Mouse (Mus musculus): ENCODE data around the gene Tent5c. TPM values are rescaled to one million over a fixed set of nuclear protein-coding genes. Genes with fewer than 3 reads are reported as not detected.
"Not testable (repeated sequence)": the region's sequence is repeated elsewhere in the genome, so short reads cannot be mapped to it uniquely, and the experiment has no call there.

Gene Tent5c
- total RNA-seq, 1 experiment from 2014 or later = 39.4 TPM

GRCm38 (mm10) chr3:100438461-100439002 is 50.6 kb downstream of the Tent5c start:
- DNase-seq = peak; percentile 14

DNA sequence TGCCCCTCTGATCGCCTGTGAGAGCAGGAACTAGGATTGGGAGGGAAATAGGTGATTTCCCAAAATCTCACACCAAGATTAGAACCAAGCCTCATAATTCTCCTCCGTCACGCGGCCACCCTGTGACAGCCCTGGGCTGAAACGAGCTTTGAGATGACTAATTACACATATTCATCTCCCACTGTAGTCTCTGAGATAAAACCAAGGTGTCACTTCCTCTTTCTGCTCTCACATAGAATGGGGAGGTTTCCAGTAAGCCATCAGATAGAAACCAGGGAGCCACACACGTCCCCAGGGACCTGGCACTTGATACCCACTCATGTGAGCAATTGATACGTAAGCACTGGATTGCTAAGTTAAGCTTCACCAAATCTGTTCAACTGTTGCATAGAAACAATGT is 52.4 kb downstream of the Tent5c start:
- DNase-seq = no peak

- no peak for DNase-seq
Measured at GRCm38 (mm10) chr3:100431705-100432104, 57.4 kb downstream of the Tent5c start.

DNA sequence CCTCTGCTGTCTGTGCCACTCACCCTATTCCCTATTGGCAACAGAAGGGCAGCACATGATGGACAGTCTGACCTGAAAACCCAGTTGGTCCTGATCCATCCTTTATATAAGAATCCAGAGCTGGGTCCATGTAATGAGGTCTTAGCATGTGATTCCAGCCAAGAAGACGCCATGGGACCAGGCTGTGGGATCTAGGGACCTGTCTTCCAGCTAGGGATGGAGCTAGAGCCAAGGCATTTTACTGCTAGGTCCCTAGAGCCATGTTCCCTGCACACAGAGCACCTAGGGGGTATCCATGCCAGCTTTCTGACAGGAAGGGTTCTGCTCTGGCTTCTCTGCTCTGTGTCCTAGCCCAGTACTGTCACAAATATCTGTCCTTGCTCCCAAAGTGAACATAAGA is 58.4 kb downstream of the Tent5c start:
- peak; percentile 63 for DNase-seq

- DNase-seq = peak; percentile 29
Measured at GRCm38 (mm10) chr3:100430101-100430500, 59.0 kb downstream of the Tent5c start.

- DNase-seq = no peak
Measured at GRCm38 (mm10) chr3:100429667-100430066, 59.5 kb downstream of the Tent5c start.

- no peak for DNase-seq
Measured at GRCm38 (mm10) chr3:100427548-100427947, 61.6 kb downstream of the Tent5c start.

DNA sequence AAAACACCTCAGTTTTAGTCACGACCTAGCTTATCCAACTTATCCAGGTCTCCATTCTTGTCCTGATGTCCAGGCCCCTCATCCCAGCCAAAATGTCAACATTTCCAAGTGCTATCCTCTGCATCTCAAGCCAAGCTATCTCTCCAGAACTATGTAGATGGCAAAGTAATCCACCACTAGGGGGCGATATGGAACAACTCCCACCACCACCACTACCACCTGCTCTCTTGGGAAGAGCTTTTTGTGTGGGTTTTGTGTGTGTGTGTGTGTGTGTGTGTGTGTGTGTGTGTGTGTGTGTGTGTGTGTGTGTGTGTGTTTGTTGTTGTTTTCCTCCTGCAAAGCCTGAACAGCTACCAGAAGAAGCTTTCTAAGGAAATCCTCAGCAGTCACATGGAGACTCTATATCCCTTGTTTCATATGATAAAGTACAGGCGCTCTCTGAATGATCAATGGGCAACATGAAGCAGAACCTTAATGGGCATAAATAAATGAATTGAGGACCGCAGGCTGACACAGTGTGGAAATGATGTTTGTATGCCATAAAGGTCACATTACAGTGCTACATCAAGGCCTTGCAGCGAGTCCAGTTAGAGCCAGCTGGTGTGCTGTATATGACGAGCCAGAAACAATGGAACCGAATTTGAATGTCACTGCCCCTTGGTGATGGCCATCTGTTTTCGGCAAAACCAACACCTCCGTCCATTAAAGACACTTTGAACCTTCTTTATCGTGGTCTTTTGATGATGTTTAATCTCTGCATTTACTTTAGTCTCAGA is 66.5 kb downstream of the Tent5c start:
- peak; percentile 75 for DNase-seq

DNA sequence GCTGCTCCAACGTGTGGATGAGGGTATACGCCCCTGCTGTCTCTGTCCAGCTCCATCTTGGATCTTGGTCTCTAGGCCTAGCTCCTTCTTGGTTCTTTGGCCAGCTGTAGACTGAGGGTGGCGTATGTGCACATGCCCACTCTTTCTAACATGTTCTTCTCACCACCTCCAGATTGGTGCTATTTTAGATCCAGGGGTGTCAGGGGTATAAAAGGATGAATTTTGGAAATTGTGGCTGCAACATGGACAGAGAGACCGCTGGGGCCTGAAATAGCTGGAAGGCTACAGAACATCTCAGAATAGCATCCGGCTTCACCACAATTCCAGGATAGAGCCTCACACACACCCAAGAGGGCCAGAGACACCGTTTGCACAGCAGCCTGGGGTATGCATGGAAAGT is 67.8 kb downstream of the Tent5c start:
- DNase-seq = no peak

DNA sequence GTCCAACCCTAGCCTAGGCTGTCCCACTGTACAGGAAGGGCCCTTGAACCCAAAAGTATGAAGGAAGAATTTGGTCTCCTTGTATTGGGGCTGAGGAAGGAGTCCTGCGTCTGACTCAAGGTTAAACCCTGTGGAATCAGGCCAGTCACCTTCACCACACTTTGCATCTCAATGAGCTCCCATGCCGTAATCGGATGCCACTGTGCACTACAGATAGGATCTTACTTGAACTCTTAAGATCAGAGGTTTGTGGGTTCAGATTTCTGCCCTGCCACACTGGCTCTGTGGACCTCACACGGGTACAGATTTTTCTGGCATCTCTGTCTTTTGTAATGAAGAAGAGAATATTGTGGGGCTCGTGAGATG is 68.5 kb downstream of the Tent5c start:
- no peak for DNase-seq

DNA sequence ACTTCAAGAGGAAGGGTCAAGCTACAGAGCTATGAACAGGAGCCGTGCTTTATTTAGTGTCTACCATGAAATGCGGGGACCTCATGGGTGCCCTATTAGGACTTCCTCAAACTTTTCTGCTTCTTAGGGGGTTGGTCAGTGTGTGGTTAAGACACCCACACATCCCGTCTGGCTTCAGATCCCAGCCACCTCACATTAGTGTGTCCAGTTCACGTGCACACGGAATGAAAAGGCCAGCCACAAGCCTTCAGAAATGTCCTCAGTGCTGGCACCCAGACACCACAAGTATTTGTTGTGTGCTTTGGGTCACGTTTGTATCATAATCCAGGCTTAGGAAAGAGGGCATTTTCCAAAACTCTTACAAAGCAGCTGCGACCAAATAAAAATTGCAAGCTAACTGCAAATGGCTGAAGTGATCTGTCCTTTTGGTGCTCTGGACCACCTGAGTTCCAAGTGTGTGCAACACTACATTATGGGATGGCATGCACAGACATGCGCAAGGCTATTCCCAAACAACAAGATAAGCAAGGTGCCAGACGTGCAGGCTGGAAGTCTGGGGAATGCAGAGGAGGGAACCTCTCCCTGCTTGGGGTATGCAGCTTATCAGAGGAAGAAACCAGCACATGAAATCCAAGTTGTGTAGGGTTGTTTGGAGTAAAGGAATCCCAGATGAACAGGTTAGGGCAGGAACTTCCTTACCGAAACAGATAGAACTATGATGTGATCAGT is 69.0 kb downstream of the Tent5c start:
- DNase-seq = no peak

DNA sequence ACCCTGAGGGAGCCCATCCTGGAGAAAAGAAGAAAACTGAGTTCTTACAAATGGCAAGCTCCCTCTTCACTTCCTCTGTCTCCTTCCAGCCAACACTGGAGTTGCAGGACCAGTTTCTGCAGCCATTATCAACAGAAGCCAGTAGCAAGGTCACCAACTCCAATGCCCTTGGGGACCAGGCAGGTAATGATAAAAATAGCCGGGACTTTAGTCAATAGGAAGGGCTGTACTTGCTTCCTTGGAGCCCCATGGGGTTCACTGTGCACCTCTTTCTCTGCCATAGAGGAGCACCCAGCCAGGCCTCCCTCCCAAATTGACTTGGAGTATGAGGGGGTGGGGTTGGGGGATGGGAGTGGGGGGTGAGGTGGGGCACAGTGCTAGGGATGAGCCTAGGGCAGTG is 70.7 kb downstream of the Tent5c start:
- no peak for DNase-seq

- DNase-seq = no peak
Measured at GRCm38 (mm10) chr3:100417772-100418311, 71.3 kb downstream of the Tent5c start.

DNA sequence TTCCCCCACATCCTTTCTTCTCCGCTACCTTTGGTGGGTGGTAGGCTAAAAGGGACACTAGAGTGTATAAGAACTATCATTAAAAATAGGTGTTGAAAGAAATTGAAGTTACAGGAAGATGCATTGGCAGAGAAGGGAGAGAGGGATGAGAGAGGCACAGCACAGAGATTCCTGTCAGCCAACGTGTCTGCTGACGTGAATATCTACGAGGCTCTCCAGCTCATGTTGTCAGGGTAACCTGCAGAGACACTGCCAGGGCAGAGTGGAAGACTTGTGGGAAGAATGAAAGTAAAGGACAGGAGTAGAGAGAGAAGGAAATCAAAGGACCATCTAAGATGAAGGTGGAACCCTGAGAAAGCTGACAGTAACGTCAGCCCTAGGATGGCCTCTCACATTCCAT is 73.5 kb downstream of the Tent5c start:
- DNase-seq = no peak

GRCm38 (mm10) chr3:100413586-100413985 is 75.5 kb downstream of the Tent5c start:
- not testable (repeated sequence) for DNase-seq

DNA sequence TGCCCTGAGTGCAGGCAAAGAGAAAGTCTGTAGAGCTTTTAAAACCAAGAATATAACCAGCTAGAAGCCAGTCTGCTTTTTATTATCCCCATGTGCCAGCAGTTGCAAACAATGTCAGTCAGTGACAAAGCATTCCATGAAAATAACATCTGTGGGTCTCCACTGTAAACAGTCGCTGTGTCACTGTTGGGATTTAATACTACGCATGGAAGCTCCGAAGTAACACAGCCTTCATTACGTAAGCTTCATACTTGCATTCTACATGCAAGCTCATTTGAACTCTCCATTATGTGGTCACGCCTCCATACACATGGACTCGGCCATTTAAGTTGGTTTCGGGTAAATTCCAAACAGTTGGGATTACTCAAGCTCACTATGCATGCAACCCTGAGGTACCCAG is 77.2 kb downstream of the Tent5c start:
- no peak for DNase-seq

DNA sequence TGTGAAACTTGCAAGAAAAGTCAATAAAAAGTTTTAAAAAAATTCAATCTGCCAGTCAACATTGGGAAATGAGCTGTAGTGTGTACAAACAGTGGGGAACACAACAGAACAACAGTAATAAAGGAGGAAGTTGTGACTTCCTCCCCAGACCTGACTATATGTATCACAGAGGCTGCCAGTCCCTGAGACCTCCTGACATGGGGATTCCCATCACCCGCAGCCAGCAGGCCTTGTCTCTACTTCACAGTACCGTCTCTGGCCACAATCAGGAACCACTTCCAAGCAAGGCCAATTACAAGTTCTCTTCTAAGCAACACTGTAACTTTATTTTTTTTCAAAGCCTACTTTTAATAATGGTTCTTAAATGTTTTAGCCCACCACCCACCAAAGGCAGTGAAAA is 79.8 kb downstream of the Tent5c start:
- DNase-seq = no peak

- DNase-seq = no peak
Measured at GRCm38 (mm10) chr3:100408351-100409043, 80.6 kb downstream of the Tent5c start.

GRCm38 (mm10) chr3:100402656-100403055 is 86.5 kb downstream of the Tent5c start:
- DNase-seq = no peak
